Mouse (Mus musculus) kidney, adult 2 months (tissue): ENCODE data around the gene Atg101. TPM values are rescaled to one million over a fixed set of nuclear protein-coding genes. Genes with fewer than 3 reads are reported as not detected.

Source experiments
- DNase-seq: peaks from one replicate; pipeline ENCODE4 v3.0.0; 2021
- H3K27ac ChIP-seq: fragments of 200-500 bp; 2 replicates; pipeline ENCODE4 v1.5.1; 2012; ENCODE audit warnings: low read depth, low read length, control low read depth, inconsistent platforms; ENCODE audit not compliant: insufficient read depth
- H3K27me3 ChIP-seq: fragments of 200-500 bp; replicated peaks from 2 replicates; pipeline ENCODE4 v1.6.1; 2012; ENCODE audit warnings: mild to moderate bottlenecking, moderate library complexity, low read length, inconsistent platforms; ENCODE audit not compliant: control insufficient read depth, insufficient read depth
- H3K36me3 ChIP-seq: fragments of 200-500 bp; 2 replicates; pipeline ENCODE4 v1.6.1; 2012; ENCODE audit warnings: mild to moderate bottlenecking, moderate library complexity, low read length, inconsistent platforms; ENCODE audit not compliant: control insufficient read depth, insufficient read depth
- H3K4me1 ChIP-seq: fragments of 200-500 bp; 2 replicates; pipeline ENCODE4 v1.6.1; 2011; ENCODE audit warnings: low read length; ENCODE audit not compliant: control insufficient read depth, insufficient read depth
- H3K4me3 ChIP-seq: fragments of 200-500 bp; 2 replicates; pipeline ENCODE4 v1.5.1; 2011; ENCODE audit warnings: mild to moderate bottlenecking, low read depth, low read length, control low read depth; ENCODE audit not compliant: insufficient read depth
- CTCF ChIP-seq: fragments of 200-500 bp; conservative IDR thresholded peaks from 2 replicates; pipeline ENCODE4 v1.5.1; 2011; ENCODE audit warnings: low read depth, mild to moderate bottlenecking, control low read depth, low read length, moderate library complexity, mixed read lengths; ENCODE audit not compliant: insufficient read depth, insufficient read length
- POLR2A ChIP-seq: fragments of 200-500 bp; IDR thresholded peaks from one replicate; pipeline ENCODE4 v1.6.1; 2011; ENCODE audit warnings: low read depth, low read length, control low read depth
- WGBS: fragments of 180-500 bp; shearing (Covaris S2); methylation state at CpG from one replicate; pipeline ENCODE4 v1.1.7; 2018; 5-methylcytosine and 5-hydroxymethylcytosine counted together
- polyA plus RNA-seq: library from polyadenylated mRNA; depleted of rRNA; stranded (reverse); fragments of >200 nt; gene quantifications from 2 replicates; pipeline ENCODE4 v1.2.3, GENCODE M21; 2012

Atg101 gene
- polyA plus RNA-seq, 1 experiment: 48.7 TPM

DNA sequence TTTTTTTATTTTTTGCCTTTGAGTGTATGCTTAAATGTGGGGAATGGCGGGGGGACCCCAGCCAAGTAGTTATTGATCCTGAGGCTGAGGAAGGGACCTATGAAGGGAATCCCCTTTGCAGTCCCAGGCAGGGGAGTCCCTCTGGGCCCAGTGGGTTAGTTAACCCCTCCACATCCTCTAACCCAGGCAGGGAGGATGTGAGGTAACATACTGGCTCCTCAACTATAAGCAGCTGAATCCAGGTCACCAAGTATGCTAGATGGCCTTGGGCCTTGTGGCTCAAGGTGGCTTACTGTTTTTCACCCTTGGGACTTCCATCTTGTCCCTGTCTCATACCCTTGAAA lies 36.9 kb upstream of the Atg101 start:
- DNase-seq: no peak
- no peaks in the 10 kb centered on the region; the same call in 1 of the 2 replicates for H3K4me1 ChIP-seq
- no peak overlapping the region for H3K27ac ChIP-seq
- no peaks in the 10 kb centered on the region for H3K36me3 ChIP-seq
- WGBS: 83% methylated on average over 1 of the region's 1 CpGs
- no peak overlapping the region for H3K4me3 ChIP-seq
- no peaks in the 10 kb centered on the region for H3K27me3 ChIP-seq
- TF ChIP-seq POLR2A: no peak
- TF ChIP-seq CTCF: no peak

DNA sequence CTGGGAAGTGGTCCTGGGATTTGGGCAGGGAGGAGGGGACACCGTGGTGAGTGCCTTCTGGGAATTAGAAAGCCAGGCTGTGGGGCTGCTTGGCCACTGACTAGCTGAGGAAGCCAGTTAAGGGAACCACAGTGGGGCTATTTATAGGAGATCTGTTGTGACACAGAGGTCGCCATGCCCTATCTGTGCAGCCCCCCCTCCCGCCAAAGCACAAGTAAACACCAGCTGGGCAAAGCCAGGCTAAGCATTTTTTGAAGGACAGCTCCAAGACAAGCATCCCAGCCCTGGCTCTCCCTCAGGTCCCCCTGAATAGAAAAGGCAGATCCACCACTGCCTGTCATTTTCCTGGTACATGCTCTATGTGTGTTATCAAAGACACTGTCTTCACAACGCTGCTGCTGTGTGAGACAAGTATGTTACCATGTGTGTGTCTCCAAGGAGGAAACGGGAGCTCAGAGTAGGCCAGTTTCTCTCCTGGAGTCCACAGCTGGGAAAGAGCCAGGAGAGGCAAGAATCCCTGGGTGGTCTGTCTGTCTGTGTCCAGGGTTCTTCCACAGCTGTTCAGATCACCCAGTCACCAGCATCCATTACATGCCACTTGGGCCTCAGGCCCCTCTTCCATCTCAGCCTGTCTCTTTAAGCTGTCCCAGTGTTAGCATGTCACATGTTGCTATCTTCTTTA lies 35.9 kb upstream of the Atg101 start:
- no peak for DNase-seq
- Histone ChIP-seq H3K27me3 (no peaks in the 10 kb centered on the region), H3K4me1 (peaks cover 4% of the 10 kb centered on the region; the same call in 1 of the 2 replicates), H3K36me3 (no peaks in the 10 kb centered on the region), H3K27ac (no peak overlapping the region), H3K4me3 (no peak overlapping the region)
- TF ChIP-seq CTCF (no peak), POLR2A (no peak)
- 81% methylated on average over 5 of the region's 5 CpGs for whole genome bisulfite sequencing

DNA sequence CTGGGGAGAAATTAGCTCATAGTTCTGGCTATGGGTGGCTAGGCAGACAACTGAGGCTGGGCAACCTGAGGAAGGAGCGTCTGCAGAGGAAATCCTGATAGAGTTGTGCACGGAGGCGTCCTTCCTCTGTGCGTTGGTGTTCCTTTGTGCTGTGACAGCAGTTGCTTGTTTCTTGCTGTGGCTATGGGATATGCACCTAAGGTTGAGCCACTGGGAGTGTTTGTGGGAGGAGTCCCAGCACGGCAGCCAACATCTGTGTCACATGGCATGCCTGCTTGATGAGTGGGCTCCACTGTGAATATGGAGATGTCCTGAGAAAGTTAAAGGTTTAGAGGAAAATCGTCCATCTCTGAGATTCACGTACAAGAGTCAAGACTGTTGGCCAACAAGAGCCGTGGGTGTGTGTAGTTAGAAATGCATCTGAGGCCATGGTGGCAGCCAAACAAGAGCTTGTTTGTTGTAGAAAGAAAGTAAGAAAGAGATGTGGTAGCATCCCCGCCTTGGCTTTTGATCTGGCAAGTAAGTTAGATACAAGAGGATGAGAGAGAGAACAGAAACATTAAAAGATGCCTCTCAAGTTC lies 33.8 kb upstream of the Atg101 start:
- DNase-seq: no peak
- WGBS: 67% methylated on average over 9 of the region's 9 CpGs
- no peak overlapping the region for H3K4me3 ChIP-seq
- H3K4me1 ChIP-seq: peaks cover 5% of the 10 kb centered on the region; the same call in 1 of the 2 replicates
- no peak overlapping the region for H3K27ac ChIP-seq
- no peaks in the 10 kb centered on the region for H3K27me3 ChIP-seq
- no peaks in the 10 kb centered on the region for H3K36me3 ChIP-seq
- TF ChIP-seq CTCF: no peak
- TF ChIP-seq POLR2A: no peak

GRCm38 (mm10) chr15:101251930-101252329 lies 32.1 kb upstream of the Atg101 start:
- H3K27me3 ChIP-seq: no peaks in the 10 kb centered on the region
- no peaks in the 10 kb centered on the region for H3K36me3 ChIP-seq
- H3K4me3 ChIP-seq: no peak overlapping the region
- TF ChIP-seq CTCF: no peak
- no peak for TF ChIP-seq POLR2A
- DNase-seq: no peak
- H3K4me1 ChIP-seq: peaks cover 5% of the 10 kb centered on the region; the same call in 1 of the 2 replicates
- WGBS: 96% methylated on average over 5 of the region's 5 CpGs
- H3K27ac ChIP-seq: no peak overlapping the region

- Histone ChIP-seq H3K27me3 (no peaks in the 10 kb centered on the region), H3K27ac (no peak overlapping the region), H3K4me3 (no peak overlapping the region), H3K4me1 (peaks cover 5% of the 10 kb centered on the region; the same call in 1 of the 2 replicates), H3K36me3 (no peaks in the 10 kb centered on the region)
- 82% methylated on average over 6 of the region's 6 CpGs for WGBS
- TF ChIP-seq POLR2A (no peak), CTCF (no peak)
- DNase-seq: no peak
These were observed 31.5 kb upstream of the Atg101 start for GRCm38 (mm10) chr15:101252614-101253013.

- Histone ChIP-seq H3K27ac (no peak overlapping the region), H3K4me3 (peak overlapping the region; percentile 48; the same call in 1 of the 2 replicates), H3K27me3 (no peaks in the 10 kb centered on the region), H3K36me3 (no peaks in the 10 kb centered on the region), H3K4me1 (peaks cover 5% of the 10 kb centered on the region; the same call in 1 of the 2 replicates)
- TF ChIP-seq CTCF (no peak), POLR2A (no peak)
- WGBS: 32% methylated on average over 3 of the region's 3 CpGs
- no peak for DNase-seq
These were observed 30.5 kb upstream of the Atg101 start for GRCm38 (mm10) chr15:101253563-101253885.

GRCm38 (mm10) chr15:101253886-101254795 lies 29.9 kb upstream of the Atg101 start, which contains the start of gene Nr4a1:
Gene Nr4a1, plus strand, starts transcription at chr15:101254269.
- Histone ChIP-seq H3K4me1 (peaks cover 5% of the 10 kb centered on the region; the same call in 1 of the 2 replicates), H3K36me3 (no peaks in the 10 kb centered on the region), H3K4me3 (peak within 1 kb of the TSS; percentile 48), H3K27ac (no peak within 1 kb of the TSS), H3K27me3 (no peaks in the 10 kb centered on the region)
- DNase-seq: peak; percentile 89
- TF ChIP-seq POLR2A: no peak
- 4% methylated on average over 82 of the region's 82 CpGs for WGBS
